Mouse (Mus musculus) G1E-ER4 (cell line): ENCODE measurements around the gene Cdk18. TPM values are rescaled to one million over a fixed set of nuclear protein-coding genes. Genes with fewer than 3 reads are reported as not detected.

ENCODE experiments used
- GATA1 ChIP-seq: IDR thresholded peaks from one replicate; pipeline ENCODE4 v1.8.0; 2012; ENCODE audit warnings: low read length, inconsistent platforms
- polyA plus RNA-seq: library from polyadenylated mRNA; stranded (reverse); fragments of >175 nt; gene quantifications from 2 replicates; pipeline ENCODE4 v1.2.3, GENCODE M21; 2012

Gene Cdk18
- polyA plus RNA-seq, 1 experiment, result not detected

GRCm38 (mm10) chr1:132099016-132099415 is 40.5 kb downstream of the Cdk18 start:
- no peak for TF ChIP-seq GATA1

DNA sequence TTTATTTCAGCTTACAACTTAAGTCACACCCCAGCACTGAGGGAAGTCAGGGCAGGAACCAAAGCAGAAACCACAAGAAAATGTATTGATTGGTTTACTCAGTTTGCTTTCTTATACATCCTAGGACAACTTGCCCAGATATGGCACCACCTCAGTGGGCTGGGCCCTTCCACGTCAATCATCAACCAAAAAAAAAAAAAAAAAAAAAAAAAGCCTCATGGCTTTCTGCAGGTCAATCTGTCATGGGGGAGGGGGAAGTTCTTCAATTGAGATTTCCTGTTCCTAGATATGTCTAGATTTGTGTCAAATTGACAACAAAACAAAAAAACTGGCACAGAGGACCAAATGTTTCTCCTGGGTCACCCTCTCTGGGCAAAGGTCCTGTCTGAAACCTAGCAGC is 41.4 kb downstream of the Cdk18 start:
- TF ChIP-seq GATA1, result no peak

DNA sequence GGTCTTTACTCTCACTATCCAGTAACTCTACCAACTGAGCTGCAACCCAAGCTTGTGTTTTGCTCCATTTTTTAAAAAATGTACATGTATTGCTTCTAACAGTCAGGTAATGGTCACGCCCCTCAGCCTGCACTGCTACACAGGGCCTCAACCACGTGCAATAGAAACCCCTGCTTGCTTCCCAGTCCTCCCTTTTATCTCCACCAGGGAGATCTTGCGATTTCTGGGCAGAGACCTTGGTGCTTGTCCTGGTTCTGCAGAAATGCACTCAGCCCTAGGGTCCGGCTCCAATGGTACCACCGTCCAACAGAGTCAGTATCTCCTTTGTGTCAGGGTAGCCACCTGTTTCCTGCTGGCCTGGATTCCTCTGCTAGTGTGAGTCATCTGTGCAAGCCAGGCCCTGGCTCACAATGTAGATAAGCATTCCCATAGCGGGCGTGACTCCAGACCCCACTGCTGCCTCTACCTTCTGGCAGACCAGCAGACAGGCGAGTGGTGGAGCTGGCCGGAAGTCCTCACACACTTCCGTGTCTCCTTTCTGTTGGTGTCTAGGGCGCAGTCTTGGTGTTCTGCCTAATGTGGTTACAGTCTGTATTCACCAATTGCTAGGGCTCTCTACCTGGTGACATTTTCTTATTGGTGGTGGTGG is 44.0 kb downstream of the Cdk18 start:
- TF ChIP-seq GATA1, result no peak

GRCm38 (mm10) chr1:132093269-132093668 is 46.2 kb downstream of the Cdk18 start:
- TF ChIP-seq GATA1, result no peak

DNA sequence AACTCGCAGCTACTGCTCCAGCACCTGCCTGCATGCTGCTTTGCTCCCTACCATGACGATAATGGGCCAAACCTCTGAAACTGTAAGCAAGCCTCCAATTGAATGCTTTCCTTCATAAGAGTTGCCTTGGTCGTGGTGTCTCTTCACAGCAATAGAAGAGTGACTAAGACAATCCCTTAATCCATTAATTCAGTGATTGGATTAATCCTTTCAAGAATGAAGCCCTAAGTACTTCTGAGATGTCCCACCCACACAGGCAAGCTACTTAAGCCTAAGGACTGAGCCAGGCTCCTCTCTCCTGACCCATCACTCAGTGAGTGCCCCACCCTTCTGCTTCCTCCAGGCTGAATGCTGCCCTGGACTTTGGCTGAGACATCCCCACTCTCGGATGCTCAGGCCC is 49.2 kb downstream of the Cdk18 start:
- TF ChIP-seq GATA1, result no peak

GRCm38 (mm10) chr1:132089767-132090166 is 49.7 kb downstream of the Cdk18 start:
- no peak for TF ChIP-seq GATA1

GRCm38 (mm10) chr1:132088181-132088671 is 51.3 kb downstream of the Cdk18 start:
- TF ChIP-seq GATA1, result no peak

DNA sequence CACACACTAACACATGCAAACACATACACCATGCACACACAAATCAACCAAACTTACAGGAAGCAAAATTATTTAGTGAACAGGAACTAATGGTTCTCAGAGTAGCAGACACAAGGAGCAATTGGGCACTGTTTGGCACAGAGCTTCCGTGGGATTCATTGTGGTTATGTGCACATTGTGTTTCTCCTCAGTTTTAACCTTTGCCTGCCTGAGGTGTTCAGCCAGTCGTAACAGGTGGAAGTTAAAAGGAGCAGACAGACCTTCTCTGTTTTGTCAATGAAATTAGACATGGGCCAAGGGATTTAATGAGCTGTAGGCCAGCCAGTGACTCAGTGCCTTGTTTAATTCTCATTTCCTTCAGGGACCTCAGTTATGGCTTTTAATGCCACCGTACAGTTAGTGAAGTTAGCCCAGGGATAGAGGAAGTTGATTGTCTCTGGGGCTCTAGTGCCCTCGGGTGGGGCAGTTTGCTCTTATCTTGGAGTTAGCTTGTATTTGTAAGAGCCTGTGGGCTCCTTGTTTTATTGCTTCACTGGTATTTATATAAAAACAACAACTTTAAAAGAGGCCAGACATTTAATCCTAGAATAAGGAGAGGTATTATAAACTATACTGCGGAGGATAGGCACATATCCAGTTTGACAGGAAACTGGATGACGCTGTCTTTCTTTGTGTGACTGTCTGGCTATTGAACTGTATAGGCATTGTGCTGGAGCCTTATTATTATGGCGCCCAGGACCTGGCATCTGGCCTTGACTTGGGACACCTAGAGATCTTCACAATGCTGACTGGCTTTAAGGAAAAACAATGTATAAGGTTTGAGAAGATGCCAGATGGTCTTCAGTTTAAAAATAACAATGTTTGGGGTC is 54.1 kb downstream of the Cdk18 start:
- no peak for TF ChIP-seq GATA1

GRCm38 (mm10) chr1:132078413-132078812 is 61.1 kb downstream of the Cdk18 start:
- no peak for TF ChIP-seq GATA1

DNA sequence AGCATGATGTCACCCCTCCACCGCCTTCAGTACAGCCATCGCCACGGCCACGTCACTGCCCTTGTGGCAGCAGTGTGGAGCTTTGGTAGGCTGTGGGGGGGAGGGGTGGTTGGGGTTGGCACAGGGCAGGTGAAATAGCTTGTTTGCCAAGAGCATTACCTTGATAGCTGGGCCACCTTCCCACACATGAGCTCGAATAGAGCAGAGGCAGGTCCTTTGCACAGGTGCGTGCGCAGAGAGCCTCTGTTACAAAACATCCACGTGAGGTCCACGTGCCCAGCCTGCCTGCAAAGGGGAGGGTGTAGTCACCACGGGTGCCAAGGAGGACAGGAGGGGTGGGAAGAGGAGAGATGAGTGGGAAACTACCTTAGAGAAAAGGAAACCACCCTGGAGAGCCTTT is 63.9 kb downstream of the Cdk18 start:
- TF ChIP-seq GATA1, result no peak

DNA sequence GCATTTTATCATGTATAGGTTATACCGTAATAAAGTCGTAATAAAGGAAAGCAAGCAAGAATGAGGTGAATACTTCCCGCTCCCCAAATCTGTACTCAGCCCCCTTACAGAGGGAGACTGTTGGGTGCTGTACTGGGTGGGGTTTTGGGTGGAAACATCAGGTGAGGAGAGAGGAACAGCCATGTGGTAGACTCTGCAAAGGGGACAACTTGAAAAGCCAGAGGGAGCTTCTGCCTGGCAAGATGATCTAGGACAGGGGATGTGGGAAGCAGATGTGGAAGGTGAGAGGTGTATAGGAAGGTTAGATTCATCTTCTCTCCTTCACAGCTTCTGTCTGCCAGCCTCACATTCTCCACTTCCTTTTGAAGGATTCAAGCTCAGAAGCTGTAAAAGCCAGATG is 68.8 kb downstream of the Cdk18 start:
- no peak for TF ChIP-seq GATA1

DNA sequence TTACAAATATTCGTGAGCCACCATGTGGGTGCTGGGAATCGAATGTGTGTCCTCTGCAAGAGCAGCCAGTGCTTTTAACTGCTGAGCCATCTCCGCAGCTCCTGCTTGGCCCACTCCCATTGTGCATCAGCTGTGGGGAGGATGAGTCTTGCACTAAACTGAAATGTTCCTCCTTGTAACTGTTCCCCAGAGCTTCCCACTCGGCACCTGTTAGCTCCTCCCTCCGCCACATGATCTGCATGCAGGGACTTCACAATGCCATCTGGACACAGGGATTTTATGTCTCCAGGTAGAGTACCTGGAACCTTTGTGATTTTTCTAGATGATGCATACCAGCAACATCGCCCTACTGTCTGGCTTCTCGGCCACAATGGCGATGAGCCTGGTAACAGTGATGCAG is 70.0 kb downstream of the Cdk18 start:
- TF ChIP-seq GATA1, result no peak

- TF ChIP-seq GATA1, result no peak
These were observed 71.9 kb downstream of the Cdk18 start, which contains the start of gene Mfsd4a for GRCm38 (mm10) chr1:132067261-132068255. Gene Mfsd4a, minus strand, starts transcription at chr1:132068062.

DNA sequence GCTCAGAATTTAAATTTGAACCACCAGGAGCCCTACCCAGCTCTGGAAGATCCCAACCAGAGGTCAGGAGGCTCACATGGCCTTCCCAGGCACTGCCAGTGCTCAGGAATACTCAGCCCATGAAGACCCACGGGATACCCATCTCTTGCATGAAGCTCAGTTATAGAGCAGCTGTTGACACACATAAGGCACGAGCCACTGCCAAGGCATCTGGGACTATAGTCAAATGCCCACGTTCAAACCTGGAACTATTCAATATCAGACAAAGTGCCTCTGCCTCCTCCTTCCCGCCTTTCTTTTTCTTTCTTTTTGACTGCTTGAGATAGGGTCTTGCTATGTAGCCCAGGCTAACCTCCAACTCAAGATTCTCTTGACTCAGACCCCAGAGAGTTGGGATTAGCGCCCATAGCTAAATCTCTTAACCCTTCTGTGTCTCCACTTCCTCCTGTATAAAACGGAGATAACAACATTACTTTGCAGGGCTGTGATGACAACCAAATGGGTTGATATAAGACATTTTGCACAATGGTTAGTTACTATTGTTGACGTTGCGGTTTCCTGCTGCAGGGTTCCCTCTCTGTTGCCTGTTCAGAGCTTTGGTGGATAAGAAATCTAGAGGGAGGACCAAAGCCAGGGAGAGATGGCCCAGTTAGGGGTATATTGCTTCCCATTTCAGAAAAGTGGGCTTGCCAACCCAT is 73.9 kb downstream of the Cdk18 start:
- no peak for TF ChIP-seq GATA1

DNA sequence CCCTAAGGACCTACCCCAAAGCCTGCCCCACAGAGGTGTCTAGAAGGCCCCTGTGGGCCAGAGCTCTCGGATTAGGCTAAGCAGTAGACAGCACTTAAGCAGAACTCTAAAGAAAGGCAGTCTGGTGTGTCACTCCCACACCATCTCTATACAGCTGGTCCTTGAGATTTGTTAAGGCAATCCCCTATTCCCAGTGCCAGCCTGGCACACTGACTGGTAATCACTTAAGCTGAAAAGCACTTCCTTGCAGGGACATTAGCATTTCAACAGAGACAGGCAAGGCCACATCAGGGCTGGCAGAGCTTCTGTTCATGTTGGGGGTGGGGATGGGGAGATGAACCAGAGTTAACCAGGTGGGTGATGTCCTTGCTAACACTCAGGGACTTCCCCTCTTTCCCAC is 74.5 kb downstream of the Cdk18 start:
- TF ChIP-seq GATA1, result no peak

GRCm38 (mm10) chr1:132063096-132063495 is 76.4 kb downstream of the Cdk18 start:
- no peak for TF ChIP-seq GATA1

Other genes with a start within 250 kb of the Cdk18 start
- 29.2 and 32.7 TPM in 2 replicates for gene Nucks1, start 229.2 kb downstream of the Cdk18 start, polyA plus RNA-seq
- 0.10 and 0.12 TPM in 2 replicates for gene Slc45a3, start 176.7 kb downstream of the Cdk18 start, polyA plus RNA-seq
- 5.0 and 5.1 TPM in 2 replicates for gene Elk4, start 132.1 kb downstream of the Cdk18 start, polyA plus RNA-seq
- gene Mfsd4a, start 71.6 kb downstream of the Cdk18 start, polyA plus RNA-seq, result not detected in 2 replicates
- not detected in 2 replicates for gene Lemd1, start 51.7 kb upstream of the Cdk18 start, polyA plus RNA-seq
- gene AC124108.1, start 51.8 kb upstream of the Cdk18 start, polyA plus RNA-seq, result not detected in 2 replicates
- not detected in 2 replicates for gene Gm10188, start 90.1 kb upstream of the Cdk18 start, polyA plus RNA-seq
- gene Klhdc8a, start 158.9 kb upstream of the Cdk18 start, polyA plus RNA-seq, result not detected in 2 replicates
- gene Nuak2, start 176.4 kb upstream of the Cdk18 start, polyA plus RNA-seq, result 0.02 TPM in 1 of 2 replicates, not detected in the other